Mouse (Mus musculus) adrenal gland, postnatal 25 days (tissue): ENCODE measurements around the gene Slc4a5. TPM values are rescaled to one million over a fixed set of nuclear protein-coding genes. Genes with fewer than 3 reads are reported as not detected.

ENCODE experiments used
- DNase-seq: peaks from one replicate; pipeline ENCODE4 v3.0.0; 2021; ENCODE audit warnings: mixed read lengths
- total RNA-seq: library from RNA; stranded (reverse); gene quantifications from 2 replicates; pipeline ENCODE4 v1.2.3, GENCODE M21; 2021

The Slc4a5 gene
- total RNA-seq, 1 experiment from 2014 or later: 0.12 TPM

DNA sequence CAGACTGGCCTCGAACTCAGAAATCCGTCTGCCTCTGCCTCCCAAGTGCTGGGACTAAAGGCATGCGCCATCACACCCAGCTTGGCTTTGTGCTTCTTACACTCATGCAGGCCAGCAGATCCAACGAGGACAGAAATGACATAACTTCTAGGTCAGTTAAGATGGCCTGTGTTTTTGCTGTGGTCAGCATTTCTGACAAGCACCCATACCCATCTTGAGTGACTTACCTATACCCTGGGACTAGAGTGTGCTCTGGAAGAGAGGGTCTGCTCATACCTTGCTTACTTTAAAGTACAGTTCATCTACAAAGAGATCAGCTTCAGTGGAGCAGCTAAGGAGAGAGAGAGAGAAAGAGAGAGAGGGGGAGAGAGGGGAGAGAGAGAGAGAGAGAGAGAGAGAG, 13.7 kb downstream of the Slc4a5 start:
- no peak for DNase-seq

DNA sequence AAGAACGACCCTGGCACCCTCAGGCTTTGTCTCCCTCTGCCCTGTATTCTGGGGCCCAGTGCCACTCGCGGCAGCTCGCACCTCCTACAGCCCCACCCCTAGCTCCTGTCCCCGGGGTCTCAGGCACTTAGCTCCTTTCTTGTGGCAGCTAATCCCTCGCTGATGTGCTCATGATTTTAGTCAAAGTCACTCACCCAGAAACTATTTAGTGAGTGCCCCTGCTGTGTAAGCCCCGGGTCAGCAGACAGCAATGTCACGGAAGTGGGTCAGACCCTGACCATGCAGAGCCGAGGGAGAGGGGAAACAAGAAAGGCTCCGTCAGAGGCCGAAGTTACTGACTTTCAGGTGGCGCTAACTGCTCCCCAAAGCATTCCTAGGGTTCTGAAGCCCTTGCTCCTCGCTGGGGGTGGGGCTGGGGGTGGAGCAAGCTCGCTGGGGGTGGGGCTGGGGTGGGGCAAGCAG, 14.7 kb downstream of the Slc4a5 start:
- DNase-seq: no peak

DNA sequence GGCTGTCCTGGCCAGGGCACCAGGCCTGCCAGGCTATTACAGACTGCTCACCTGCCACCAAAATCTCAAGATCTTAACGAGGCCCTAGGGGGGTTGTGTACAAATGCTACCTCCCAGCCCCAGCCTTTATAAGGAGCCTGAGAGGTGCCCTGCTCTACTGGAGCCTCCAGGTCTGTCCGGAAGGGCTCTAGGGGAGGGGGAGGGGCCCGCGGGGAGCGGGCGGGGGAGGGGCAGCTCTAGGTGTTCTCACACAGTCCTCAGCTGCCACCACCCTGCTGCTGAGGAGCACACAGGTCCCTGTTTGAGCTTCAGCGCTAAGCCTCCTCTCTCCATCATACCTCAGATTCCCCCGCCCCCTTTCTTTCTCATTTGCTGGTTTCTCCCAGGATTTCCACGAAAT, 17.5 kb downstream of the Slc4a5 start:
- no peak for DNase-seq

DNA sequence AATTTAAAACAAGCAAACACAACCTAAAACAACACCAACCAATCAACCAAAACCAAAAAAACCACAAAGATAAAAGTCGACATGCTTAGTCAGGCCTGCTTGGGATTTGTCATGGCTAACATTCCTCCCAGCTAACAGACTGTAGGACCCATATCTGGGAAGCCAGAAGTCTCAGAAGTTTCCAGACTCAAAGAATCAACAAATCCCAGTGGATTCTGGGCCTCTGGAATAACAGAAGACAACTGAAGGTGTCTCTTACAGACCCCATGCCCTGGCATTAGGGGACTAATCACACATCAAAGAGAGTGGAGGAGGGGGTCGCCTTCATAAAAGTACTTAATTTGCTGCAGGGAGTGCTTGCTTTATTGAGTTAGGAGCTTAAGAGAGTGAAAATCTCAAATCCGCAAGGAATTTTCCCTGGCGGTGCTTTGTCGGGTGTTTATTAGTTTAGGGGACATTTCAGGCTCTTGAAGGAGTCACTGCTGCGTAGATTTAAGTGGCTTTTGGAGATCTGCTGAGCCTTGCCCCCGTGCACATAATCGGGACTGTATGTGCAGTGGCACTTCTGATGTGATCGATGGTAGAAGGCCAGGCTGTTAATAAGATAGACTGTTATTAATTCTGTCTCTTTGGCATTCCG, 24.9 kb downstream of the Slc4a5 start:
- no peak for DNase-seq

DNA sequence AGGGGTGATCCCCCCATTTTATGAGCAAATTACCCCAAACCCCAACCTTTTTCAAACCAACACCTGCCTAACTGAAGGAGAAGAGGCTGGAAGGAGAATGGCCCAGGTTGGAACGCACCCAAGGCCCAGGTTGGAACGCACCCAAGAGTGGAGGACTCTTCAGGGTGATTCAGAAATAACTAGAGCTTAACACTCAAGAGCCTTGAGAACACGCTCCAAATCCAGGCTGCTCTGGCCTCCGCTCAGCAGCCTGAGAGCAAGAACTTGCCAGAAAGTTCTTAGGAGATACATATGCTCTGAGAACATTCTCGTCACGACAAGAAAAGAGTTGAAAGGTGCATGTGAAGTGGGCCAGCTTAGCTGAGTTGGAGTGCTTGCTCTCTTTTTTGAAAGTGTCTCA, 25.5 kb downstream of the Slc4a5 start:
- DNase-seq: peak; percentile 88

DNA sequence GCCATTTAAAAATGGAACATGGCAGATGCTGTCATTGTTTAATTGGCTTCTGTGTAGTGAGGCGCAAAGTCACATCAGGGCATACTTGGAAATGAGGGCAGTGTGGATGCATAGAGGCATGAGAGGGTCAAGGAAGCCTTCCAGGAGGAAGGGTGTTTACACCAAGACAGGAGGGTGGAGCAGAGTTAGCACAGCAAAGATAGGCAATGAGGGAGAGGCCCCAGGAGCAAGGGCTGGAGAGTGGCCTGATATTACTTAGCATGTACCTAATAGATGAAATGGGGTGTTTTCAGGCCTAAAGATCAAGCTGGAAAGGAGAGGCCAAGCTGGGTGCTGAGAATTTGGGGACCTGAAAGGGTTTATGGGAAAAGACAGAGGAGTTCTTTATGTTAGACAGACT, 26.4 kb downstream of the Slc4a5 start:
- no peak for DNase-seq

DNA sequence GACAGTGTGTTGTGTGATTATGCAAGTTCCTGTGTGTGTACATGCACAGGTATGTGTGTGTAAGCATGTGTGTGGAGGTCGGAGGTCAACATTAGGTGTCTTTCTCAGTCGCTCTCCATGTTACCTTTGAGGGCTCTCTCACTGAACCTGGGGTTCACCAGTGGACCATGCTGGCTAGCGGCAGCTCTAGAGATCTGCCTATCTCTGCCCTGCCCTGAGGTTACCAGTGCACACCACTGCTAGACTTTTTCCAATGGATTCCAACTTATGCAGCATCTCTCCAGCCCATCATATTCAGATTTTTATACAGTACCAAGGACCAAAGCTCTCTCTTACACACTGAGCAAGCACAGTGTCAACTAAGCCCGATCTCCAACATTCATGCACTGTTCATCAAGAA, 27.1 kb downstream of the Slc4a5 start:
- no peak for DNase-seq

DNA sequence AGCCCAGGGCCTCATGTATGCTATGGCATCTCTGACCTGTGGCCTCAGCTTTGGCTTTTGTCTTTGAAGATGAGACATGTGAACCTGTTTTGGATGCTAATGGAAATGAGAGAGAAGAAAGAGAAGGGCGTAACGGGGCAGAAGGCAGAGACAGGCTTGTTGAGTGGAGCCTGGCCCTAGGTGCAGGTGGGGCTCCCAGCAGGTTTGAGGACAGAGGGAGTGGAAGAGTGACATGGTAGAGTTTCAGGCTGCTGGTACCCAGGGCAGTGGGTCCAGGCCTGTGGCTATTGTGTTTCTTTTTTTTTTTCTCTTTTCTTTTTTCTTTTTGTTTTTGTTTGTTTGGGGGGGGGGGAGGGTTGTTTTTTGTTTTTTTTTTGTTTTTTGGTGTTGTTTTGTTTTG, 27.5 kb downstream of the Slc4a5 start:
- no peak for DNase-seq

DNA sequence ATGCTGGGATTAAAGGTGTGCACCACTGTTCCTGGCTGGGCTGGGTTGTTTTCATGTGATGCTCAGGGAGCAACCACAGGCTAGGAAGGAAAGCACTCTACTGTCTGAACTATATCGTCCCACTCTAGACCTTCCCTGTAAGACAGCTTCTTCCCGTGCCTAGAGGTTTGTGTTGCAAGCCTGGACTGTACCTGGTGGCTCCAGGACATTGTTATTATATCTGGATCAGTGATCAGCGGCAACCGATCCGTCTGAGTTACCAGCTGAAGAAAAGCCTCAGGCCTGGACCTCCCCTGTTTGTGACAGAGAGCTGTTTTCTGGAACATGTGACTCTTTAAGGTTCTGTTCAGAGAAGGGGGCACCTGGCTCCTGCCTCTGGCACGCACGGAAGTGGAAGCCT, 34.6 kb downstream of the Slc4a5 start:
- DNase-seq: no peak

DNA sequence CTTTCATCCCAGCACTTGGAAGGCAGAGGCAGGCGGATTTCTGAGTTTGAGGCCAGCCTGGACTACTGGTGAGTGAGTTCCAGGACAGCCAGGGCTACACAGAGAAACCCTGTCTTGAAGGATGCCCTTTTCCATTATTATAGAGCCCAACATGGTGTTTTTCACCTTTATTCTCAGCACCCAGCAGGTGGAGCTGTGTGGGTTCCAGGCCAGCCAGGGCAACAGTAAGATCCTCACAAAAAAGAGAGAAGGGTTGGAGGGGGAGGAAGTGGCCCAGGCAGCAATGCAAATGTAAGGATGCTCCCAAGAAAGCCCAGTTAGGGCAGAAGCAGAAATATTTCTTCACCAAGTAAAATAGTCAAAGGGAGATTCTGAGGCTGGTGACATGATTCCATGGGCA, 44.9 kb downstream of the Slc4a5 start:
- no peak for DNase-seq

DNA sequence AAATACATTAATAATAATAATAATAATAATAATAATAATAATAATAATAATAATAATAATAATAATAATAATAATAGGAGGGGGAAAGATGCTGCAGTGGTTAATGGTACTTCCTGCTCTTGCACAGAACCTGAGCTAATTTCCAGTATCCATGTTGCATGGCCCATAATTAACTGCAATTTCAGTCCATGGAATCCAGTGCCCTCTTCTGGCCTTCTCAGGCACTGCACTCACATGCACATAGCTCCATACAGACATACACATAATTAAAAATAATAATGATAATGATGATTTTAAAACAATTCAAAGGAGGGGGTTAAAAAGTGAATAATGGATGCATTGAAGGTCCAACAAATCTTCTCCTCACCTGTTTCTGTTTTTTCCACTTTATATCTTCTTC, 45.6 kb downstream of the Slc4a5 start:
- DNase-seq: no peak

DNA sequence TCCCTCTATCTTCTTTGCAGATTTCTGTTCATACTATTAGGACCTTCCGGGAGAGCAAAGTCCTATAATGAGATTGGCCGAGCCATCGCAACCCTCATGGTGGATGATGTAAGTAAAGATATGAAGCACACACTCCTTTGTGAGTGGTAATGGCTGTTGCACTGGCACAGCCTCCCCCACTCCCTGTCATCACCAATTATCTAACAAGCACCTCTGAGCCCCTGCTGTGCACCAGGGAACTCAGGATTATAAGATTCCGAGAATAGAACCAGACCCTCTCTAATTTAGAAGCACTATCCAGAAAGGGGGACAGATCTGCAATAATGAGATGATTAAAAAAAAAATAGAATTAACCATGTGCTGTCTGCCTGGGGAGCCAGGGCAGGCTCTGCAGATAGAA, 46.0 kb downstream of the Slc4a5 start:
- DNase-seq: no peak

DNA sequence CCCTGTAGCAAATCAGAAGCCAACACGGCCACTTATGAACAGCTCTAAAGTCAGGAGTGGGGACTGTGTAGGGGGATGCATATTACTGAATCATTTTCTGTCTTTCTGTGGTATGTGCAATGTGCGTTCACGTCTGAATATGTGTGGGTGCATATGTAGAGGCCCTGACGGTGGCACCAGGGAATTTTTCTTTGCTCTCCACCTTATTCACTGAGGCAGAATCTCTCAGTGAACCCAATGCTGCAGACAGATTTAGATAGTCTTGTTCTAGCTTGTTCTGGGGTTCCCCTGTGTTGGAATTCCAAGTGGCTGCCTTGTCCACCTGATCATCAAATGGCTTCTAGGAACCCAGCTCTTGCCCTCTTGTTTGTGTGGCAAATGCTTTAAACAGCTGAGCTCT, 48.0 kb downstream of the Slc4a5 start:
- no peak for DNase-seq

DNA sequence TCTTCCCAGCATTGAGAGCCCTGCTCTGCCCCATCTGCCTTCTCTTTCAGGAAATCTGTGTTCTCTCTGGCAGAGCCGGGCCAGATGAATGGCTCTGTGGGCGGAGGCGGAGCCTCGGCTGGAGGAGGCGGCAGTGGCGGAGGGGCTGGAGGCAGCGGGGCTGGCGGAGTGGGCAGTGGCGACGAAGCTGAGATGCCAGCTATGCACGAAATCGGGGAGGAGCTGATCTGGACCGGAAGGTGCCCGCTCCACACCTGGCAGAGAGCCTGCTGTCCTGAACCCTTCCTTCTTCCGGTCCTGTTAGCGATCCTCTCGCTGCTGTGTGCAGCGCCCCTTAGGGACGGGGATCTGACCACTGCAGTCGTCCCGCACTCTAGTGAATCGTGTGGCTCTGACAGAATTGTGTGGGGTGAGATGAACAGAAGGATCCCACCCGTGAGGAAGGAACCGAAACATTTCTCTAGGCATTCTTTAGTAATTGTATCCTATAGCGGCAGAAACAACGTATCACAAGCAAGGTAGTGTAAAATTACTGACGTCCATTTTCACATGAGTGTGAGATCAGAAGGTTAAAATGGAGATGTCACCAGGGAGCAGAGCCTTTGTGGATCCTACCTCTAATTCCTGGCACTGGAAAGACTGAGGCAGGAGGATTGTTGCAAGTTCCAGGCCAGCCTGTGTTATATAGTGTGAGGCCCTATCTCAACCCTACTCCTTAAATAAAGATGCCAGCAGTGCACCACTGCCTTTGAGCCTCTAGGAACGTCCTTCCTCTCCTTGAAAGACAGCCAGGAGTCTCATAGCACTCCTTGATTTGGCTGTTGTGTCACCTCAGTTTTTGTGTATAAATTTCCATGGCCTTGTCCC, 48.7 kb downstream of the Slc4a5 start:
- DNase-seq: peak; percentile 91

DNA sequence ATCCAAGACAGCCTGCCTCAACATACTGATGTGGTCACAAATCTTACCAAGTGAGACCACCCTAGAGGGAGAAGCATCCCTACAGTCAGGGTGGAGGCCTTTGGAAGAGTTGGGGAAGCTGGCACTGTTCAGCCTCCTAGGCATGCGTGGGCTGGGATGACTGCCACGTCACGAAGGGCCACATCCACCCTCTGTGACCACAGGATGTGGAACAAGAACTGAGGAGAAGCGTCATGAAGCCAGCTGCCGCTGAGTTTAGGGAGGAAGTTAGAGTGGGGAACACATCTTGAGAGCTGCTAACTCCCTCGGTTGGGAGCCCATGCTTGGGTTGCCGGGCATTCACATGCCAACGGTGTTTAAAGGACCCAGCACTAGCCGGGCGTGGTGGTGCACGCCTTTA, 54.1 kb downstream of the Slc4a5 start:
- DNase-seq: no peak

DNA sequence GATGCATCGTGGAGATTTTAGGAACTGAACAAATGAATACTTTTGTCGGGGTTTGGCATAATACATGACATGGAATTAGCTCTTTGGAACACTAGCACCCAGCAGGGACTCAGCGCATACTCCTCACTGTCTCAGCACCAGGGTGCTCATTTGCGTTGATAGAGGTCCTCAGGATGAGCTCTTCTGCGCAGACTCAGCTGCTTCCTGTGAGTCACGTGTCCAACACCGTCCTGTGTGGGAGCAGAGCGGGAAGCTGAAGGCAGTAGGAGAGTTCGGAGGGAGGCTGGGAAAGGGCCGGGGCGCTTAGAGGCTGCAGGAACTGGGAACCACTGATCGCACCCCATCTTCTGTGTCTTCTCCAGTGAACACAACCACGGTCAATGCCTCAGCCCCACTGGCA, 57.5 kb downstream of the Slc4a5 start:
- no peak for DNase-seq

DNA sequence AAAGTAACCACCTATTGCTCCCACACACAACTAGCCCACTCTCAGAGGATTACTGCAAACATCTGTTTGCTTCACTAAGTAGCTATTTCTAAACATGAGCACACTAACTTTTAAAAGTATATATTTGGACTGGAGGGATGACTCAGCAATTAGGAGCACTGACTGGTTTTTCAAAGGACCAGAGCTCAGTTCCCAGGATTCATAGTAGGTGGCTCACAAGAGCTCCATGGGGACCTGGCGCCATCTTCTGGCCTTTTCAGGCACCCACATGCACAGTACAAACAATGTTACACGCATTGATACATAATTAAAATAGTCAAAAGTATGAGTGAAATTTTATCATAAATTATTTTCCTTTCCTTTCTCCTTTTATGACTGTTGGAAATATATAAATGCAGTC, 59.3 kb downstream of the Slc4a5 start:
- DNase-seq: peak; percentile 48

DNA sequence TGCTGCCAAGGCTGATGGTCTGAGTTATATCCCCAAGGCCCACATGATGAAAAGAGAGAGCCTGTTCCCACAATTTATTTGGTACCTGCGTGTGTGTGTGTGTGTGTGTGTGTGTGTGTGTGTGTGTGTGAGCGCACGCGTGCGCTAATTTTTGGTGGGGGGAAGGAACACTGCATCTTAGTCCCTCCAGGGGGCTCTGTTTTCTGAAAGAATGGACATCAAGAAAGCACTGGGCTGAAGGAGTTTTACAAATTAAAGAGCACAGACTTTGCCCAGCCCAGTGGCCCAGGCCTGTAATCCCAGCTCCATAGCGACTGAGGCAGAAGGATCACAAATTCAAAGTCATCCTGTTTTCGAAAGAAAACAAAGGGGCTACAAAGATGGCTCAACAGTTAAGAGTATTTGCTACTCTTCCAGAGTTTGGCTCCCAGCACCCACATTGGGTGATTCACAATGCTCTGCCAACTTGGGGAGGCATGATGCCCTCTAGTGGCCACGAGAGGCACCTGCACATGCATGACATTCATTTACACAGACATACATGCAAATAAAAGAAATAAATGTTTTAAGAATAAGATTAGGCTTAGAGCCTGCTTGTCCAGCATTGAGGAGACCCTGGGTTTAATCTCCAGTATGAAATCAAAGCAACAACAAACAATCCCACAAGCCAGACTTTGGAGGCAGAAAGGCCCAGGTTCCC, 60.8 kb downstream of the Slc4a5 start:
- peak; percentile 22 for DNase-seq

DNA sequence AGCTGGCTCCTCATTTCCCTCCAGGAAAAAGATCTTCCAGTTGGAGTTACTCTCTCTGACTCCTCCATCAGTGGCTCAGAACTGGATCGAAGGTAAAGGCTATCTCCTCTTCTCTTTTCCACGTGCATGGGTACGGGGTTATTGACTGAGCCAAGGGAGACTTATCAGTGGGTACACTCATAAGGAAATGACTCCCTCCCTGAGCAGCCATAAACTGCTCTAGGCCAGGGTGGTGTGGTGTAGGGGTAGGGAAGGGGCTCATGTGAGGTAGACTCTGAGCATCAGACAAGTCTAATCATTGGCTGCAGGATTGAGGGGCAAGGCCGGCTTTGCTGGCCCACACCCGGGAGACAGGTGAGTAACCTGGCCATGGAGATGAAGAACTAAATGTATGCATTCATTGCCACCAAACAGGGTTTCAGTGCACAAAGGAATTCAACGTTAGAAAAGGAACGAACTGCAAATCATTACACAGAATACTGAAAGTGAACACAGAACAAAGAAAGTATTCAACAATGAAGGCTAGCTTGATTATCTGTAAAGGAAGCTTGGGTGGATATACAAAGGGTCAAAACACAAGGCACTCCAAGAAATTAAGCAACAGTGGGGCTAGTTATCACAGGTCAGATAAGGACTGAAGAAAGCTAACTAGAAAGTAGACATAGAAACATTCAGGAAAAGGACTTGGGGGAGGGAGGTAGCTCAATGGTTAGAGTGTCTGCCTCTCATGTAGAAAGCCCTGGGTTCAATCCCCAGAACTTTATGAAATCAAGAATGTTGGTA, 81.0 kb downstream of the Slc4a5 start:
- no peak for DNase-seq

DNA sequence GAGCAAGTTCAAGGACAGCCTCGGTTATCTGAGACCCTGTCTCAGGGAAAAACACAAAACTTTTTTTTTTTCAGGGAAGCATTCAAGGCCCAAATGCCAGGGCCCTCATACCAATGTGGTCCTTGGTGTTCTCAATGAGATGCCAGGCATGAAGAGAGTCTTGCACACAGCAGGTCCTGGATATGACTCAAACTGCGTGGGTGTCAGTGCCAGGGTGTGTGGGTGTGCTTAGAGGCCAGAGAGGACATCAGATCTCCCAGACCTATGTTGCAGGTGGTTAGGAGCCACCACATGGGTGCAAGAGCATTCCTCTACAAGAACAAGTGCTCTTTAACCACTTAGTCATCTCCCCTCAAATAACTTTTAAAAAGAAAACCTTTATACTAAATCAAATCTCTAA, 81.7 kb downstream of the Slc4a5 start:
- no peak for DNase-seq

DNA sequence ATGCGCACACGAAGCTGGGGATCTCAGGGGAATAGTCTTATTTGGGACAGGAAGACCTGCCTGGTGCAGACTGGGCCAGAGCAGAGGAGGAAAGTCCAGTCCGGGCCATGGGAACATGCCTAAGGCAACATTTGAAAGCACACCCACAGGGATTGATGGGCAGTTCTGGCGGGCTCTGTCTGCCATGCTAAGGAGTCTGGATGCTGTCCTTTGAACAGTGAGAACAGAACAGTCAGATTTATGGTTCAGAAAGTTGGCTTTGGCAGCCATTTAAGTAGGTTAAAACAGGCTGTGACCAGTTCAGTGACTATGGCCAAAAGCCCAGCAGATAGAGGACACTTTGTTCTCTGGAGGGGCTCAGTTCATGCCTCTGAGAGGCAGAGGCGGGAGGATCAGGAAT, 82.6 kb downstream of the Slc4a5 start:
- DNase-seq: no peak

DNA sequence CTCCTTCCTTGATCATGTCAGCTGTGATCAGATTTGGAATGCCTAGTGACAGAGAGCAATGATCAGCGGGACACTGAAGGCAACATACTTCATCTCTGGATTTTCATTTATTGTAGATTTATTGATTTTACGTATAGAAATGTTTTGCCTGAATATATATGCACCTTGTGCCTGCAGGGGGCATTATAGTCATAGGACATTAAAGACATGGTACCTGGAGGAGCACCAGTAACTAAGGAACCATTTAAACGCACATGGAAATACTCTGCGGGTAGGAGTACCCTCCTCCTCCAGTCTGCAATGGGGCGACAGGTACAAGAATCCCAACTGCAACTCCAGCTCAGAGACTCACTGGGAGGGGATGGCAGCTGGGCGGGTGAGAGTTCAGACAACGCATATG, 89.4 kb downstream of the Slc4a5 start:
- DNase-seq: no peak

DNA sequence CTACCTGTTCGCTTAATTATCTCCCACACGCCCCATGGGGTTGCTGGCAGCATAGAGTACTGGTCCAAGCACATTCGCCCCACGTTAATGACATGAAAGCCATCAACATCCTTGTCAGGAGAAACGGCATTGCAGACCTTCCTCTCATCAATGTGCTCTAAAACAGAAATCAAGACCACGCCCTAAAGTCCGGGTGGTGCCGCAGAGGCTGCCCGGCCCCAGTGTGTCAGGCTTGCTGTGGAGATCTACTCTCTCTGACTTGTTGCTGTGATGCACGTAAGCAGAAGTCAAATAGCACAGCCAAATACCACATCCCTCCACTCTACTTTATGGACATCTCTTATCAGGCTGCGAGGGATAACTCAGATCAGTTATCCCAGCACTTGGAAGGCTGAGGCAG, 91.6 kb downstream of the Slc4a5 start:
- DNase-seq: no peak
